Mouse (Mus musculus) spleen, adult 18-20 months (tissue): ENCODE results near the gene Il13ra1.

Experiments
- DNase-seq, 2 experiments: peaks; one replicate each; pipeline ENCODE4 v3.0.0; 2022; ENCODE audit warnings: mixed read lengths in 2 of 2

Gene Il13ra1

GRCm38 (mm10) chrX:36209554-36209953 is 97.6 kb downstream of the Il13ra1 start:
- DNase-seq = no peak

GRCm38 (mm10) chrX:36211216-36211615 is 99.3 kb downstream of the Il13ra1 start:
- no peak for DNase-seq
